Mouse (Mus musculus) erythroblast, embryonic 14.5 days (primary cell): ENCODE results near the gene Tubb1.

Experiments used
- GATA1 ChIP-seq: IDR thresholded peaks from 2 replicates; pipeline ENCODE4 v1.6.1; 2012; ENCODE audit warnings: low read length, inconsistent platforms, mixed read lengths
- TAL1 ChIP-seq: IDR thresholded peaks from 3 replicates; pipeline ENCODE4 v1.6.1; 2012; ENCODE audit warnings: low read length, inconsistent platforms, mixed read lengths

DNA sequence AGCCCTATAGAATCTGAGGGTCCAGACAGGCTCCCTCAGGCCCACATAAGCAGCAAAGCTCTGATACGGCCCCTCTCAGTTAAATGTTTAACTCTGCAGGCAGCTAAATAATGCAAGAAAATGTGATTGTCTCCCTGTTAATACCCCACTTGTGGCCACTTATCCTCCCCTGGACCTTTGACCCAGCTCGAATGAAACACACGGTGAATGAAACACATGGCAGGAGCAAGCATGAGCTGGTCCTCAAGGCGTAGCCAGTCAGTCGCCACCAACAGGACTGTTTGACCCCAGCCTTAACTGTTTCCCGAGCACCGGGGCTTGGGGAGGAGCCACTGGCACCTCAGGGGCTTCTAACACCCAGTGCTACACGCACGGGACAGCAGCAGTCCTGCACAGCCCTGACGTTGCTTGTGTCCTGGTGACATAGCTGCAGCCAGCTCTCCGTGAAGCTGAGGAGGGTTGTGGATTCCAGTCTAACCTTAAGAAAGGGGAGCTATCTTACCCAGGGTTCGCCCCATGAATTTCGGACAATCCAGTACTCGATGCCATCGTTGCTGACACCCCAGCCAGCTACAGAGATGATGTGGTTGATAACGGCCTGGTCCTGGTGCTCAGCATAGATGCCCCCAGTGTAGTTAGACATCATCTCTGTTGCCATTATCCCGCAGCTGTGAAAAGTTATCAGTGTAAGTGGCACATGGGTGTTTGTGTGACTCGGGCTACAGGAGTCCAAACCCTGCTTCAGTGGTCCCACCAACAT lies 22.2 kb upstream of the Tubb1 start:
- no peak for TF ChIP-seq TAL1
- no peak for TF ChIP-seq GATA1
